In genomic region chr7:112833132-112833531, GRCm38 (mm10) we compare ENCODE assay signal across 18 mouse cellular contexts.
DNase-seq lines count a peak whose midpoint lies in the region; ATAC-seq and TF ChIP-seq lines count a peak whose summit lies in the region.
"Had no signal": no experiment of that assay in that cellular context is flagged by ENCODE, and none has a peak within 500 bp of the region (broad histone marks: within the 10 kb centered on the region; RNA-seq: fewer than 3 reads in every experiment).

No protein-coding gene starts in this region.

- no peak for TF ChIP-seq CTCF in kidney, adult 2 months (conservative IDR thresholded peaks at IDR 0.05; ENCODE audit: insufficient read depth, insufficient read length, low read depth, low read length)
- TF ChIP-seq CTCF in lung, postnatal 0 days (IDR thresholded peaks at IDR 0.05) = no peak
- TF ChIP-seq CTCF in lung, adult 2 months (IDR thresholded peaks at IDR 0.05; ENCODE audit: insufficient read depth, low read length) = no peak

- H3K9ac ChIP-seq in heart, embryonic 12.5 days = no peak overlapping the region
- H3K9ac ChIP-seq in lung, postnatal 0 days (replicated peaks; ENCODE audit: low read depth) = no peak overlapping the region
- H3K9ac ChIP-seq: forebrain, embryonic 15.5 days; hindbrain, embryonic 12.5 days; neural tube, embryonic 13.5 days had no signal

- no peak for ATAC-seq in heart, embryonic 12.5 days (ENCODE audit: insufficient number of reproducible peaks, low FRiP score)
- ATAC-seq in lung, postnatal 0 days = peak; percentile 36
- no peak for ATAC-seq in inflammation-experienced regulatory T-cells, adult 6 months
- ATAC-seq: forebrain, embryonic 15.5 days had no signal

- H3K9me3 ChIP-seq in heart, embryonic 12.5 days (replicated peaks) = peaks cover 7% of the 10 kb centered on the region; the same call in 1 of the 2 replicates
- H3K9me3 ChIP-seq in lung, postnatal 0 days (ENCODE audit: low read length) = no peaks in the 10 kb centered on the region
- H3K9me3 ChIP-seq: forebrain, embryonic 15.5 days; hindbrain, embryonic 12.5 days; neural tube, embryonic 13.5 days had no signal

- H3K4me2 ChIP-seq in heart, embryonic 12.5 days = no peak overlapping the region
- H3K4me2 ChIP-seq in lung, postnatal 0 days (replicated peaks; ENCODE audit: low read depth, low read length) = no peak overlapping the region
- H3K4me2 ChIP-seq: forebrain, embryonic 15.5 days; hindbrain, embryonic 12.5 days; midbrain, embryonic 11.5 days; neural tube, embryonic 13.5 days had no signal

- H3K4me3 ChIP-seq in heart, embryonic 12.5 days = no peak overlapping the region
- H3K4me3 ChIP-seq in kidney, adult 2 months (ENCODE audit: insufficient read depth, low read depth, low read length) = no peak overlapping the region
- H3K4me3 ChIP-seq in lung, postnatal 0 days (ENCODE audit: low read depth, low read length) = no peak overlapping the region
- H3K4me3 ChIP-seq in lung, adult 2 months (replicated peaks; ENCODE audit: extremely low read depth, low read depth, low read length) = no peak overlapping the region
- H3K4me3 ChIP-seq: forebrain, embryonic 15.5 days; hindbrain, embryonic 12.5 days; neural tube, embryonic 13.5 days had no signal

- peak overlapping the region; percentile 62 for H3K27ac ChIP-seq in heart, embryonic 12.5 days (ENCODE audit: poor library complexity, severe bottlenecking)
- peak overlapping the region; percentile 72 for H3K27ac ChIP-seq in kidney, adult 2 months (ENCODE audit: insufficient read depth, low read depth, low read length)
- no peak overlapping the region for H3K27ac ChIP-seq in lung, postnatal 0 days (ENCODE audit: low read length)
- H3K27ac ChIP-seq: forebrain, embryonic 15.5 days; hindbrain, embryonic 12.5 days; neural tube, embryonic 13.5 days had no signal

- TF ChIP-seq POLR2A in kidney, adult 2 months (IDR thresholded peaks at IDR 0.05; ENCODE audit: low read depth, low read length) = no peak
- no peak for TF ChIP-seq POLR2A in lung, adult 2 months (IDR thresholded peaks at IDR 0.05; ENCODE audit: borderline replicate concordance, extremely low read depth, low read depth, low read length)

- H3K36me3 ChIP-seq in heart, embryonic 12.5 days = peaks cover 11% of the 10 kb centered on the region
- H3K36me3 ChIP-seq in kidney, adult 2 months (ENCODE audit: control insufficient read depth, insufficient read depth, low read length) = no peaks in the 10 kb centered on the region
- no peaks in the 10 kb centered on the region for H3K36me3 ChIP-seq in lung, postnatal 0 days (ENCODE audit: insufficient read depth, low read length)
- H3K36me3 ChIP-seq: forebrain, embryonic 15.5 days; hindbrain, embryonic 12.5 days; neural tube, embryonic 13.5 days had no signal

- no peaks in the 10 kb centered on the region for H3K27me3 ChIP-seq in heart, embryonic 12.5 days (replicated peaks)
- H3K27me3 ChIP-seq in kidney, adult 2 months (replicated peaks; ENCODE audit: control insufficient read depth, insufficient read depth, low read length) = no peaks in the 10 kb centered on the region
- H3K27me3 ChIP-seq in lung, postnatal 0 days (replicated peaks; ENCODE audit: insufficient read depth, low read length) = no peaks in the 10 kb centered on the region
- H3K27me3 ChIP-seq: forebrain, embryonic 15.5 days; hindbrain, embryonic 12.5 days; neural tube, embryonic 13.5 days had no signal

- no peak for DNase-seq in heart, postnatal 36 days
- peak; percentile 49 for DNase-seq in kidney, adult 2 months
- no peak for DNase-seq in kidney, adult 9 months
- no peak for DNase-seq in lung, postnatal 0 days (ENCODE audit: low spot score)
- DNase-seq in lung, adult 2 months = no peak
- peak; percentile 52 for DNase-seq in skeletal muscle tissue, adult 2 months (ENCODE audit: low read depth, low spot score)
- DNase-seq: adrenal gland, postnatal 25 days; cerebellum, adult 18-20 months; cerebellum, postnatal 36 days; lung, postnatal 10 days; right cerebral cortex, postnatal 25 days; thymus, postnatal 36 days had no signal

- 57% methylated on average over 4 of the region's 4 CpGs for WGBS in heart, embryonic 12.5 days
- 52% methylated on average over 4 of the region's 4 CpGs for WGBS in kidney, adult 2 months
- 52% methylated on average over 4 of the region's 4 CpGs for WGBS in lung, postnatal 0 days
- WGBS in lung, adult 2 months = 76% methylated on average over 4 of the region's 4 CpGs

- intact Hi-C loops in heart, postnatal 36 days (cut with DNase I) = no loop called here

- H3K4me1 ChIP-seq in heart, embryonic 12.5 days (replicated peaks) = peaks cover 45% of the 10 kb centered on the region
- peaks cover 45% of the 10 kb centered on the region for H3K4me1 ChIP-seq in kidney, adult 2 months (ENCODE audit: control insufficient read depth, insufficient read depth, low read length)
- H3K4me1 ChIP-seq in lung, postnatal 0 days (ENCODE audit: insufficient read depth, low read depth, low read length) = peaks cover 1% of the 10 kb centered on the region; the same call in 1 of the 2 replicates
- H3K4me1 ChIP-seq in lung, adult 2 months (ENCODE audit: control insufficient read depth, insufficient read depth, low read length) = peaks cover under 1% of the 10 kb centered on the region; the same call in 1 of the 2 replicates

- no peak for TF ChIP-seq EP300 in lung, postnatal 0 days (IDR thresholded peaks at IDR 0.05)

Comparison
In these comparisons a context has a peak if more than half of its experiments do, and no peak if none do; other contexts are left out.
1. DNase-seq: peak in kidney, adult 2 months (single experiment) and skeletal muscle tissue, adult 2 months (single experiment); none in heart, postnatal 36 days (0 of 2), kidney, adult 9 months (single experiment), lung, postnatal 0 days (single experiment) and lung, adult 2 months (single experiment).